Mouse (Mus musculus) splenic B cell, adult 2 months (primary cell): ENCODE measurements around the gene F12.
A peak's percentile ranks its signal among the peaks of the same experiment; 100 is the strongest.

ENCODE experiments used
- DNase-seq: peaks from one replicate; pipeline ENCODE4 v3.0.0-alpha.2; 2011; ENCODE audit warnings: low read depth, low spot score
- H3K27me3 ChIP-seq: 2 replicates; pipeline ENCODE4 v1.6.1; 2012; ENCODE audit warnings: mild to moderate bottlenecking, low read length, moderate library complexity, mixed read lengths; ENCODE audit not compliant: control insufficient read depth, poor library complexity, insufficient read depth, severe bottlenecking
- H3K36me3 ChIP-seq: 2 replicates; pipeline ENCODE4 v1.6.1; 2012; ENCODE audit warnings: mild to moderate bottlenecking, low read length, moderate library complexity, mixed read lengths; ENCODE audit not compliant: control insufficient read depth, poor library complexity, insufficient read depth, severe bottlenecking

F12 gene

GRCm38 (mm10) chr13:55411826-55412225 is 14.8 kb downstream of the F12 start:
- no peaks in the 10 kb centered on the region for H3K36me3 ChIP-seq
- no peaks in the 10 kb centered on the region for H3K27me3 ChIP-seq
- DNase-seq = peak; percentile 49

- no peaks in the 10 kb centered on the region for H3K27me3 ChIP-seq
- H3K36me3 ChIP-seq = no peaks in the 10 kb centered on the region
- no peak for DNase-seq
These were observed 18.0 kb downstream of the F12 start for GRCm38 (mm10) chr13:55408546-55409120.

GRCm38 (mm10) chr13:55407341-55407740 is 19.3 kb downstream of the F12 start:
- H3K36me3 ChIP-seq = no peaks in the 10 kb centered on the region
- DNase-seq = no peak
- no peaks in the 10 kb centered on the region for H3K27me3 ChIP-seq

GRCm38 (mm10) chr13:55405783-55406390 is 20.7 kb downstream of the F12 start:
- no peaks in the 10 kb centered on the region for H3K27me3 ChIP-seq
- H3K36me3 ChIP-seq = no peaks in the 10 kb centered on the region
- DNase-seq = no peak

- DNase-seq = peak; percentile 91
- H3K36me3 ChIP-seq = no peaks in the 10 kb centered on the region
- no peaks in the 10 kb centered on the region for H3K27me3 ChIP-seq
These were observed 21.5 kb downstream of the F12 start for GRCm38 (mm10) chr13:55404853-55405782.

GRCm38 (mm10) chr13:55403935-55404852 is 22.4 kb downstream of the F12 start:
- DNase-seq = no peak
- Histone ChIP-seq H3K36me3 (no peaks in the 10 kb centered on the region), H3K27me3 (no peaks in the 10 kb centered on the region)

GRCm38 (mm10) chr13:55403266-55403665 is 23.3 kb downstream of the F12 start:
- Histone ChIP-seq H3K36me3 (no peaks in the 10 kb centered on the region), H3K27me3 (no peaks in the 10 kb centered on the region)
- no peak for DNase-seq

- DNase-seq = no peak
- Histone ChIP-seq H3K36me3 (no peaks in the 10 kb centered on the region), H3K27me3 (no peaks in the 10 kb centered on the region)
These were observed 26.6 kb downstream of the F12 start for GRCm38 (mm10) chr13:55400039-55400346.

- Histone ChIP-seq H3K36me3 (no peaks in the 10 kb centered on the region), H3K27me3 (no peaks in the 10 kb centered on the region)
- no peak for DNase-seq
These were observed 27.1 kb downstream of the F12 start for GRCm38 (mm10) chr13:55399300-55400038.

- no peaks in the 10 kb centered on the region for H3K27me3 ChIP-seq
These were observed 28.5 kb downstream of the F12 start, which contains the start of gene Slc34a1 for GRCm38 (mm10) chr13:55398088-55398487. Slc34a1 (plus strand) TSS chr13:55398187.

GRCm38 (mm10) chr13:55392933-55393332 is 33.7 kb downstream of the F12 start:
- Histone ChIP-seq H3K36me3 (no peaks in the 10 kb centered on the region), H3K27me3 (no peaks in the 10 kb centered on the region)
- peak; percentile 62 for DNase-seq

More at GRCm38 (mm10) chr13:55398088-55398487, 28.5 kb downstream of the F12 start, which contains the start of gene Slc34a1:
- no peak for DNase-seq
- no peaks in the 10 kb centered on the region for H3K36me3 ChIP-seq

GRCm38 (mm10) chr13:55391626-55392029 is 35.0 kb downstream of the F12 start:
- no peaks in the 10 kb centered on the region for H3K36me3 ChIP-seq
- no peak for DNase-seq

GRCm38 (mm10) chr13:55390644-55391043 is 35.9 kb downstream of the F12 start:
- no peak for DNase-seq

More at GRCm38 (mm10) chr13:55391626-55392029, 35.0 kb downstream of the F12 start:
- H3K27me3 ChIP-seq = no peaks in the 10 kb centered on the region

GRCm38 (mm10) chr13:55381790-55382189 is 44.8 kb downstream of the F12 start:
- Histone ChIP-seq H3K36me3 (peaks cover 21% of the 10 kb centered on the region), H3K27me3 (no peaks in the 10 kb centered on the region)
- no peak for DNase-seq

More at GRCm38 (mm10) chr13:55390644-55391043, 35.9 kb downstream of the F12 start:
- Histone ChIP-seq H3K36me3 (no peaks in the 10 kb centered on the region), H3K27me3 (no peaks in the 10 kb centered on the region)
